ENCODE assay signal across 19 mouse cellular contexts in genomic region chr1:167811141-167811540, GRCm38 (mm10).
DNase-seq lines count a peak whose midpoint lies in the region; TF ChIP-seq lines count a peak whose summit lies in the region.
"Had no signal": no experiment of that assay in that cellular context is flagged by ENCODE, and none has a peak within 500 bp of the region (broad histone marks: within the 10 kb centered on the region; RNA-seq: fewer than 3 reads in every experiment).

No protein-coding gene starts in this region.

- TF ChIP-seq POLR2A in heart, adult 2 months (IDR thresholded peaks at IDR 0.05; ENCODE audit: insufficient read depth, low read depth, low read length) = no peak

- H3K79me2 ChIP-seq in heart, adult 2 months (replicated peaks; ENCODE audit: control insufficient read depth, insufficient read depth, low read length) = no peaks in the 10 kb centered on the region

- H3K9me3 ChIP-seq in heart, embryonic 10.5 days = no peaks in the 10 kb centered on the region
- no peaks in the 10 kb centered on the region for H3K9me3 ChIP-seq in embryonic facial prominence, embryonic 10.5 days

- H3K4me3 ChIP-seq in heart, adult 2 months = no peak overlapping the region
- no peak overlapping the region for H3K4me3 ChIP-seq in heart, embryonic 10.5 days
- no peak overlapping the region for H3K4me3 ChIP-seq in embryonic facial prominence, embryonic 10.5 days

- intact Hi-C loops in heart, adult 2 months (cut with DNase I) = no loop called here
- intact Hi-C loops in heart, postnatal 25 days (cut with DNase I) = no loop called here

- WGBS in heart, adult 2 months = 47% methylated on average over 4 of the region's 4 CpGs
- WGBS in heart, embryonic 10.5 days = 62% methylated on average over 4 of the region's 4 CpGs
- 89% methylated on average over 4 of the region's 4 CpGs for WGBS in embryonic facial prominence, embryonic 10.5 days

- TF ChIP-seq CTCF in heart, adult 2 months (IDR thresholded peaks at IDR 0.05) = no peak

- no peaks in the 10 kb centered on the region for H3K4me1 ChIP-seq in heart, adult 2 months (ENCODE audit: control insufficient read depth, insufficient read depth, low read length)
- H3K4me1 ChIP-seq in heart, embryonic 10.5 days = no peaks in the 10 kb centered on the region
- peaks cover 15% of the 10 kb centered on the region for H3K4me1 ChIP-seq in embryonic facial prominence, embryonic 10.5 days

- DNase-seq in heart, adult 11 months = peak; percentile 56
- DNase-seq in heart, adult 2 months = no peak
- peak; percentile 56 for DNase-seq in heart, embryonic 10.5 days (ENCODE audit: low spot score)
- no peak for DNase-seq in heart, postnatal 25 days (ENCODE audit: low spot score)
- DNase-seq in embryonic facial prominence, embryonic 10.5 days (ENCODE audit: low spot score) = peak; percentile 5
- DNase-seq in thymus, postnatal 0 days (ENCODE audit: low spot score) = no peak
- DNase-seq: adrenal gland, adult 2 months; adrenal gland, adult 8-10 months; adrenal gland, postnatal 10 days; adrenal gland, postnatal 14 days; adrenal gland, postnatal 25 days; adrenal gland, postnatal 36 days; B cell, adult 2 months; cerebellum, adult 11 months; cerebellum, adult 11-12 months; cerebellum, adult 18-20 months had no signal

- no peaks in the 10 kb centered on the region for H3K36me3 ChIP-seq in heart, adult 2 months (ENCODE audit: control insufficient read depth, insufficient read depth, low read length)
- no peaks in the 10 kb centered on the region for H3K36me3 ChIP-seq in heart, embryonic 10.5 days
- H3K36me3 ChIP-seq in embryonic facial prominence, embryonic 10.5 days (replicated peaks) = no peaks in the 10 kb centered on the region
- H3K36me3 ChIP-seq: G1E had no signal

- H3K27ac ChIP-seq in heart, adult 2 months = no peak overlapping the region
- H3K27ac ChIP-seq in heart, embryonic 10.5 days = no peak overlapping the region
- H3K27ac ChIP-seq in embryonic facial prominence, embryonic 10.5 days (replicated peaks) = no peak overlapping the region

- H3K27me3 ChIP-seq in heart, adult 2 months (ENCODE audit: control insufficient read depth, insufficient read depth, low read length) = peaks cover under 1% of the 10 kb centered on the region; the same call in 1 of the 2 replicates
- H3K27me3 ChIP-seq in heart, embryonic 10.5 days (ENCODE audit: insufficient read depth, poor library complexity, severe bottlenecking) = peaks cover 4% of the 10 kb centered on the region; the same call in 1 of the 2 replicates
- peaks cover 3% of the 10 kb centered on the region; the same call in 1 of the 2 replicates for H3K27me3 ChIP-seq in embryonic facial prominence, embryonic 10.5 days (replicated peaks; ENCODE audit: low read depth, poor library complexity, severe bottlenecking)
- H3K27me3 ChIP-seq: CH12.LX, Patski had no signal

- no peak overlapping the region for H3K9ac ChIP-seq in heart, adult 2 months (ENCODE audit: low read depth, low read length)

- TF ChIP-seq EP300 in heart, adult 2 months (IDR thresholded peaks at IDR 0.05; ENCODE audit: insufficient read depth, low read depth, low read length) = no peak

Comparison
In these comparisons a context has a peak if more than half of its experiments do, and no peak if none do; other contexts are left out.
1. DNase-seq: peak in heart, adult 11 months (single experiment), heart, embryonic 10.5 days (single experiment) and embryonic facial prominence, embryonic 10.5 days (single experiment); none in heart, adult 2 months (0 of 2), heart, postnatal 25 days (single experiment) and thymus, postnatal 0 days (single experiment).